Mouse (Mus musculus) E14TG2a.4 (cell line): ENCODE results near the gene Terf2.

Source experiments
- H3K27me3 ChIP-seq: 2 replicates; pipeline ENCODE4 v1.6.1; 2014; ENCODE audit warnings: low read length, control low read depth; ENCODE audit not compliant: insufficient read depth
- H3K36me3 ChIP-seq: 2 replicates; pipeline ENCODE4 v1.6.1; 2014; ENCODE audit warnings: low read length, control low read depth; ENCODE audit not compliant: insufficient read depth
- H3K4me1 ChIP-seq: replicated peaks from 2 replicates; pipeline ENCODE4 v1.6.1; 2014; ENCODE audit warnings: low read depth, low read length, control low read depth
- H3K4me3 ChIP-seq: replicated peaks from 2 replicates; pipeline ENCODE4 v1.5.1; 2014; ENCODE audit warnings: mild to moderate bottlenecking, low read length
- H3K9me3 ChIP-seq: 2 replicates; pipeline ENCODE4 v1.6.1; 2014; ENCODE audit warnings: low read length, control low read depth
- CTCF ChIP-seq: conservative IDR thresholded peaks from 2 replicates; pipeline ENCODE4 v1.5.1; 2014; ENCODE audit warnings: low read length
- NANOG ChIP-seq: IDR thresholded peaks from 2 replicates; pipeline ENCODE4 v1.6.1; 2014; ENCODE audit warnings: borderline replicate concordance, low read length, mixed read lengths
- POU5F1 ChIP-seq: IDR thresholded peaks from 2 replicates; pipeline ENCODE4 v1.6.1; 2014; ENCODE audit warnings: low read length, borderline replicate concordance

Gene Terf2

GRCm38 (mm10) chr8:107118803-107119233 lies 22.5 kb upstream of the Terf2 start:
- TF ChIP-seq NANOG, result no peak
- TF ChIP-seq POU5F1, result no peak
- no peak for TF ChIP-seq CTCF
- H3K9me3 ChIP-seq, result no peaks in the 10 kb centered on the region
- no peaks in the 10 kb centered on the region for H3K36me3 ChIP-seq
- no peaks in the 10 kb centered on the region for H3K27me3 ChIP-seq
- H3K4me3 ChIP-seq, result no peak overlapping the region
- H3K4me1 ChIP-seq, result peaks cover 52% of the 10 kb centered on the region

GRCm38 (mm10) chr8:107117019-107117418 lies 20.7 kb upstream of the Terf2 start:
- no peak overlapping the region for H3K4me3 ChIP-seq
- H3K27me3 ChIP-seq, result no peaks in the 10 kb centered on the region
- H3K9me3 ChIP-seq, result no peaks in the 10 kb centered on the region
- TF ChIP-seq CTCF (no peak), NANOG (no peak), POU5F1 (no peak)
- H3K36me3 ChIP-seq, result no peaks in the 10 kb centered on the region
- peaks cover 56% of the 10 kb centered on the region for H3K4me1 ChIP-seq

DNA sequence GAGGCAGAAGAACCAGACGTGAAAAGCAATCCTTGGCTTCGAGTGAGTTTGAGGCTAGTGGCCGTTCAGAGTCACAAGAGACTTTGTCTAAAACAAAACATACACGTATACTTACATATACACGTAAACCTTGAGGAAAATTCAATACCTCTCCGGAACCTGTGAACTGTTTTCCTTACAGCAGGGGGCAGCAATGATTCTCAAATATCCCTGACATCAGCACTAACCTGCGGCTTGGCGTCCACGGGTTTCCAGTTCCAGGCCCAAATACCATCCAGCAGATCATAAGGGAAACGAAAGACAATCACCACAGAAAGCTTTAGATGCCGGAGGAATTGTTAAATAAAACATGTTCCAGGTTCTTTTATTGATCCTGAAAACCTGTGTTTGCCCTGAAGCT lies 19.7 kb upstream of the Terf2 start:
- H3K9me3 ChIP-seq, result no peaks in the 10 kb centered on the region
- peak; percentile 45 for TF ChIP-seq CTCF
- TF ChIP-seq NANOG, result no peak
- no peaks in the 10 kb centered on the region for H3K36me3 ChIP-seq
- peaks cover 63% of the 10 kb centered on the region for H3K4me1 ChIP-seq
- no peaks in the 10 kb centered on the region for H3K27me3 ChIP-seq
- H3K4me3 ChIP-seq, result no peak overlapping the region

GRCm38 (mm10) chr8:107115008-107115320 lies 18.6 kb upstream of the Terf2 start:
- TF ChIP-seq POU5F1 (no peak), CTCF (no peak), NANOG (no peak)
- peaks cover 72% of the 10 kb centered on the region for H3K4me1 ChIP-seq
- H3K4me3 ChIP-seq, result peak overlapping the region; percentile 46
- no peaks in the 10 kb centered on the region for H3K27me3 ChIP-seq
- H3K36me3 ChIP-seq, result no peaks in the 10 kb centered on the region
- H3K9me3 ChIP-seq, result no peaks in the 10 kb centered on the region

GRCm38 (mm10) chr8:107114150-107115007 lies 18.0 kb upstream of the Terf2 start:
- no peaks in the 10 kb centered on the region for H3K27me3 ChIP-seq
- TF ChIP-seq CTCF (no peak), POU5F1 (no peak), NANOG (no peak)
- no peaks in the 10 kb centered on the region for H3K36me3 ChIP-seq
- H3K9me3 ChIP-seq, result no peaks in the 10 kb centered on the region
- peaks cover 74% of the 10 kb centered on the region for H3K4me1 ChIP-seq
- H3K4me3 ChIP-seq, result peak overlapping the region; percentile 46

- TF ChIP-seq NANOG (no peak), POU5F1 (no peak)
- Histone ChIP-seq H3K9me3 (no peaks in the 10 kb centered on the region), H3K27me3 (no peaks in the 10 kb centered on the region), H3K36me3 (no peaks in the 10 kb centered on the region), H3K4me3 (peak overlapping the region; percentile 39), H3K4me1 (peaks cover 74% of the 10 kb centered on the region)
These were observed 16.9 kb upstream of the Terf2 start for GRCm38 (mm10) chr8:107113209-107113608.

GRCm38 (mm10) chr8:107111340-107112105 lies 15.2 kb upstream of the Terf2 start:
- Histone ChIP-seq H3K4me3 (no peak overlapping the region), H3K27me3 (no peaks in the 10 kb centered on the region), H3K36me3 (no peaks in the 10 kb centered on the region), H3K4me1 (peaks cover 81% of the 10 kb centered on the region), H3K9me3 (no peaks in the 10 kb centered on the region)
- TF ChIP-seq CTCF, result no peak
- no peak for TF ChIP-seq NANOG
- no peak for TF ChIP-seq POU5F1

GRCm38 (mm10) chr8:107110629-107111330 lies 14.4 kb upstream of the Terf2 start:
- peak; percentile 81 for TF ChIP-seq NANOG
- no peak for TF ChIP-seq POU5F1
- no peak for TF ChIP-seq CTCF
- Histone ChIP-seq H3K36me3 (no peaks in the 10 kb centered on the region), H3K27me3 (no peaks in the 10 kb centered on the region), H3K4me3 (no peak overlapping the region), H3K9me3 (no peaks in the 10 kb centered on the region), H3K4me1 (peaks cover 76% of the 10 kb centered on the region)
